Mouse (Mus musculus): ENCODE measurements around the gene Tceal7. TPM values are rescaled to one million over a fixed set of nuclear protein-coding genes. Genes with fewer than 3 reads are reported as not detected.
"Not testable (repeated sequence)": the region's sequence is repeated elsewhere in the genome, so short reads cannot be mapped to it uniquely, and the experiment has no call there.

Gene Tceal7
- polyA plus RNA-seq (2012; rRNA removed) = not detected in 2 replicates

GRCm38 (mm10) chrX:136214729-136215677 is at the start of gene Tceal7, which contains the start of gene Bex1:
TSS of gene Tceal7 (plus strand) at chrX:136214779.
TSS of gene Bex1 (minus strand) at chrX:136215513.
- H3K27me3 ChIP-seq (ENCODE audit: control insufficient read depth, insufficient read depth, low read length); H3K4me3 ChIP-seq (ENCODE audit: control insufficient read depth, insufficient read depth, low read length); H3K4me1 ChIP-seq (replicated peaks; ENCODE audit: control insufficient read depth, insufficient read depth, low read length); DNase-seq; H3K36me3 ChIP-seq (ENCODE audit: control insufficient read depth, insufficient read depth, low read length); H3K27ac ChIP-seq (ENCODE audit: control insufficient read depth, insufficient read depth, low read length): not testable (repeated sequence)
- 28% methylated on average over 10 of the region's 67 CpGs for WGBS

- Histone ChIP-seq H3K4me1 (replicated peaks; ENCODE audit: control insufficient read depth, insufficient read depth, low read length) (no peaks in the 10 kb centered on the region), H3K36me3 (ENCODE audit: control insufficient read depth, insufficient read depth, low read length) (no peaks in the 10 kb centered on the region), H3K27me3 (ENCODE audit: control insufficient read depth, insufficient read depth, low read length) (no peaks in the 10 kb centered on the region), H3K4me3 (ENCODE audit: control insufficient read depth, insufficient read depth, low read length) (no peak overlapping the region), H3K27ac (ENCODE audit: control insufficient read depth, insufficient read depth, low read length) (no peak overlapping the region)
- TF ChIP-seq POLR2A (IDR thresholded peaks at IDR 0.05; ENCODE audit: control insufficient read depth, extremely low read depth, insufficient read depth, low read length, poor library complexity) (no peak), CTCF (IDR thresholded peaks at IDR 0.05; ENCODE audit: borderline replicate concordance, control insufficient read depth, extremely low read depth, insufficient read depth, low read length, poor library complexity) (no peak)
- 96% methylated on average over 10 of the region's 10 CpGs for WGBS
- DNase-seq = no peak
Observed at GRCm38 (mm10) chrX:136170625-136171024, 44.0 kb upstream of the Tceal7 start.

GRCm38 (mm10) chrX:136171189-136172117 is 43.1 kb upstream of the Tceal7 start:
- H3K27me3 ChIP-seq (ENCODE audit: control insufficient read depth, insufficient read depth, low read length) = no peaks in the 10 kb centered on the region

GRCm38 (mm10) chrX:136172118-136172551 is 42.4 kb upstream of the Tceal7 start, which contains the start of gene Tceal8:
TSS of gene Tceal8 (minus strand) at chrX:136172342.
- TF ChIP-seq POLR2A (IDR thresholded peaks at IDR 0.05; ENCODE audit: control insufficient read depth, extremely low read depth, insufficient read depth, low read length, poor library complexity) (no peak), CTCF (IDR thresholded peaks at IDR 0.05; ENCODE audit: borderline replicate concordance, control insufficient read depth, extremely low read depth, insufficient read depth, low read length, poor library complexity) (no peak)
- no peaks in the 10 kb centered on the region for H3K27me3 ChIP-seq (ENCODE audit: control insufficient read depth, insufficient read depth, low read length)
- H3K4me3 ChIP-seq (ENCODE audit: control insufficient read depth, insufficient read depth, low read length) = peak within 1 kb of the TSS; percentile 31
- no peaks in the 10 kb centered on the region for H3K36me3 ChIP-seq (ENCODE audit: control insufficient read depth, insufficient read depth, low read length)
- peak; percentile 8 for DNase-seq
- no peak within 1 kb of the TSS for H3K27ac ChIP-seq (ENCODE audit: control insufficient read depth, insufficient read depth, low read length)
- WGBS = 5% methylated on average over 10 of the region's 10 CpGs
- no peaks in the 10 kb centered on the region for H3K4me1 ChIP-seq (replicated peaks; ENCODE audit: control insufficient read depth, insufficient read depth, low read length)

More at GRCm38 (mm10) chrX:136171189-136172117, 43.1 kb upstream of the Tceal7 start:
- peak; percentile 1 for DNase-seq
- WGBS = 4% methylated on average over 24 of the region's 24 CpGs
- TF ChIP-seq POLR2A (IDR thresholded peaks at IDR 0.05; ENCODE audit: control insufficient read depth, extremely low read depth, insufficient read depth, low read length, poor library complexity) = no peak
- TF ChIP-seq CTCF (IDR thresholded peaks at IDR 0.05; ENCODE audit: borderline replicate concordance, control insufficient read depth, extremely low read depth, insufficient read depth, low read length, poor library complexity) = no peak
- Histone ChIP-seq H3K4me1 (replicated peaks; ENCODE audit: control insufficient read depth, insufficient read depth, low read length) (no peaks in the 10 kb centered on the region), H3K4me3 (ENCODE audit: control insufficient read depth, insufficient read depth, low read length) (peak overlapping the region; percentile 31), H3K36me3 (ENCODE audit: control insufficient read depth, insufficient read depth, low read length) (no peaks in the 10 kb centered on the region), H3K27ac (ENCODE audit: control insufficient read depth, insufficient read depth, low read length) (no peak overlapping the region)

- no peak for DNase-seq
- TF ChIP-seq POLR2A (IDR thresholded peaks at IDR 0.05; ENCODE audit: control insufficient read depth, extremely low read depth, insufficient read depth, low read length, poor library complexity) (no peak), CTCF (IDR thresholded peaks at IDR 0.05; ENCODE audit: borderline replicate concordance, control insufficient read depth, extremely low read depth, insufficient read depth, low read length, poor library complexity) (no peak)
Observed at GRCm38 (mm10) chrX:136172786-136173185, 41.8 kb upstream of the Tceal7 start.

GRCm38 (mm10) chrX:136180897-136181553 is 33.6 kb upstream of the Tceal7 start:
- peak; percentile 3 for DNase-seq
- H3K4me1 ChIP-seq (replicated peaks; ENCODE audit: control insufficient read depth, insufficient read depth, low read length) = no peaks in the 10 kb centered on the region
- H3K27me3 ChIP-seq (ENCODE audit: control insufficient read depth, insufficient read depth, low read length) = no peaks in the 10 kb centered on the region
- 25% methylated on average over 11 of the region's 11 CpGs for WGBS
- H3K4me3 ChIP-seq (ENCODE audit: control insufficient read depth, insufficient read depth, low read length) = no peak overlapping the region
- TF ChIP-seq POLR2A (IDR thresholded peaks at IDR 0.05; ENCODE audit: control insufficient read depth, extremely low read depth, insufficient read depth, low read length, poor library complexity) (no peak), CTCF (IDR thresholded peaks at IDR 0.05; ENCODE audit: borderline replicate concordance, control insufficient read depth, extremely low read depth, insufficient read depth, low read length, poor library complexity) (no peak)
- no peak overlapping the region for H3K27ac ChIP-seq (ENCODE audit: control insufficient read depth, insufficient read depth, low read length)
- no peaks in the 10 kb centered on the region for H3K36me3 ChIP-seq (ENCODE audit: control insufficient read depth, insufficient read depth, low read length)

More at GRCm38 (mm10) chrX:136172786-136173185, 41.8 kb upstream of the Tceal7 start:
- WGBS = 27% methylated on average over 10 of the region's 10 CpGs
- H3K4me1 ChIP-seq (replicated peaks; ENCODE audit: control insufficient read depth, insufficient read depth, low read length) = no peaks in the 10 kb centered on the region
- H3K36me3 ChIP-seq (ENCODE audit: control insufficient read depth, insufficient read depth, low read length) = no peaks in the 10 kb centered on the region
- H3K4me3 ChIP-seq (ENCODE audit: control insufficient read depth, insufficient read depth, low read length) = no peak overlapping the region
- H3K27ac ChIP-seq (ENCODE audit: control insufficient read depth, insufficient read depth, low read length) = no peak overlapping the region
- H3K27me3 ChIP-seq (ENCODE audit: control insufficient read depth, insufficient read depth, low read length) = no peaks in the 10 kb centered on the region

Data from thymus, adult 2 months (tissue).